Mouse (Mus musculus): ENCODE measurements around the gene Alox5ap.

GRCm38 (mm10) chr5:149266761-149267221 lies 2.2 kb downstream of the Alox5ap start:
- no peak for TF ChIP-seq POLR2A (IDR thresholded peaks at IDR 0.05; ENCODE audit: control insufficient read depth, extremely low read depth, insufficient read depth, low read length, poor library complexity)
- no peak for TF ChIP-seq CTCF (IDR thresholded peaks at IDR 0.05; ENCODE audit: borderline replicate concordance, control insufficient read depth, extremely low read depth, insufficient read depth, low read length, poor library complexity)

Data from thymus, adult 2 months (tissue).